Mouse (Mus musculus) heart, adult 9 months (tissue): ENCODE results near the gene Supt4a.

Source experiments
- DNase-seq, 2 experiments: peaks; one replicate each; pipeline ENCODE4 v3.0.0; 2022; ENCODE audit warnings: low spot score in 2 of 2

Gene Supt4a

GRCm38 (mm10) chr11:87768745-87769144 lies 31.4 kb downstream of the Supt4a start:
- no peak for DNase-seq

- peak in 1 of 2 experiments; percentile 46 for DNase-seq
These were observed 33.6 kb downstream of the Supt4a start for GRCm38 (mm10) chr11:87770989-87771388.

GRCm38 (mm10) chr11:87772354-87772753 lies 35.0 kb downstream of the Supt4a start:
- no peak for DNase-seq

GRCm38 (mm10) chr11:87778100-87778765 lies 40.9 kb downstream of the Supt4a start:
- DNase-seq = no peak

- DNase-seq = no peak
These were observed 41.6 kb downstream of the Supt4a start for GRCm38 (mm10) chr11:87778915-87779314.

- DNase-seq = no peak
These were observed 42.0 kb downstream of the Supt4a start for GRCm38 (mm10) chr11:87779392-87779791.

- DNase-seq = no peak
These were observed 42.8 kb downstream of the Supt4a start for GRCm38 (mm10) chr11:87780130-87780529.

GRCm38 (mm10) chr11:87790088-87790487 lies 52.7 kb downstream of the Supt4a start:
- DNase-seq = no peak
